Mouse (Mus musculus): ENCODE data around the gene Ugt1a8. TPM values are rescaled to one million over a fixed set of nuclear protein-coding genes. Genes with fewer than 3 reads are reported as not detected.

The Ugt1a8 gene
- total RNA-seq, 2 experiments from 2014 or later = not detected

GRCm38 (mm10) chr1:88231803-88232499 lies 144.3 kb downstream of the Ugt1a8 start:
- intact Hi-C loops (cut with DNase I) = no loop called here
- DNase-seq (ENCODE audit: low spot score) = no peak

DNA sequence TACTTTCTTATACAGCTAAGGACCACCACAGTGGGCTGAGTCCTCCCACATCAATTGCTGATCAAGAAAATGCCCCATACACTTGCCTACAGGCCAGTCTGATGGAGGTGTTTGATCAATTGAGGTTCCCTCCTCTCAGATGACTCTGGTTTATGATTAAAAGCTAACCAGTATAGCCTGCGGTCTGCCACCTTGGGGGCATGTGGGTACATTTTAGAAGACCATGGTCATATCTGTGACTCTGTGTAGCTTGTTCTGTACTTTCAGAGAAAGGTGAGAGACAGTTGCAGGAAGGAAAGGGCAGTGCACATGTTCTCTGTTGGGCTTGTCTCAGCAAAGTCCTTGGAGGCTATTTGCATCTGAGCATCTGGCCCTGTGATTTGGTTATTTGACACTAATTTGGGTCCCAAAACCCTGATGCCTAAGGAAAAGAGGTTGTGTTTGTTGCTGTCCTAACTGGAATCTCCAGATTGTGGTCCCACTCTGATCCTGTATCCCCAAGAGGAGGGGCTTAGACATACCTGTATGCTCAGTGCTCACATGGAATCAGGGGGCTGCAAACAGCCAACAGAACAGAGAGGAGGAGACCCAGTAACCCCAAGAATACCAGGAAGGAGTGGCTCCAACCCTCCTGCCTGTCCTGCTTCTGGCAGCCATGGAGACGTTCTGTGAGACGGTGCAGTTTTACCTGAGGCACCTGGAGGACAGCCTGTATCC lies 145.2 kb downstream of the Ugt1a8 start:
- no peak for DNase-seq (ENCODE audit: low spot score)
- intact Hi-C loops (cut with DNase I) = no loop called here

DNA sequence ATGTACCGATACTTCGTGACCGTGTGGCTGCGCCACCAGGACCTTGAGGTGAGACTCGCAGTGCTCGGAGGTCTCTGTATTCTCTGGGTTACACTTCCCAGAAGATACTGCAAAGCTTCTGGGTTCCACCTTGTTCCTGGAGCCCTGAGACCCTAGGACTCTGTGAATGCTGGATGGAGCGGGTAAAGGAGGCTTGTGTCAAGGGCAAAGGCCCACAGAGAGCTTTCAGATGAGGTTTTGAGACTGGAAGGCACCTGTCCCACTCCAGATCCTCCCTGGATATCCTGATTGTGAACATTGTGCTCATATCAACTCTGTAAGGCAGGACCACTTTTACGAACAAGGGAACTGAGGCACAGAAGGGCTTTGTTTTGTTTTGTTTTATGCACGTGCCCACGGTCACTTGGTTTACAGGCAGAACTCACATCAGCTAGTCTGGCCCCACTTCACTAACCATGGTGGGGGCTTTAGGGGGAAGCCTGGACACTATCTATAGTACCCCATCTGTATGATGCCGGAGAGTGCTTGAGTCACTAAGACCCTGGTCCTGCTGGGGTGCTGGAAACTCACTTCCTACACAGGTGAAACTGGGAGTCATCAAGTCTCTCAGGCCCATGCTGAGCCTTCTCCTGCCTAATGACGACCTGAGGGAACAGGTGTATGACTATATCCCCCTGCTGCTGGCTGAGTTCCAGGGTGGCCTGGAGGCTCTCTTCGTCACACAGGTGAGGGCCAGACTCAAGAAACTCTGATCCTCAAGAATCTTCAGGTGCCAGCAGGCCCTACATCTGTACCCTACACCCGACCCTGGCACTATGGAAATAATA lies 146.0 kb downstream of the Ugt1a8 start:
- intact Hi-C loops (cut with DNase I) = no loop called here
- no peak for DNase-seq (ENCODE audit: low spot score)

DNA sequence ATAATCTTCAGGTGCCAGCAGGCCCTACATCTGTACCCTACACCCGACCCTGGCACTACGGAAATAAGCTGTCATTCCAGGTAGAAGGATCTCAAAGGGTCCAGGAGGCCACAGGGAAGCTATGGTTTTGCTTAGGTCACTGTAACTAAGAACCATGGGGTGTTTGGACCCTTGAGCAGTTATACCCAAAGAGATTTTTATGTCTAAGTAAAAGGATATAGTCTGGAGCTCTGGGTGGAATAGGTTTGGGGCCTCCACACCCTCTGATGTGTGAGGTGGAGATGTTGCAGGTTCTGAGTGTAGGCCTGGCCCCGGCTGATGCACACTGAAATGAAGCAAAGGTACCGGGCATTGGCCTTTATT lies 146.6 kb downstream of the Ugt1a8 start:
- no peak for DNase-seq (ENCODE audit: low spot score)
- intact Hi-C loops (cut with DNase I) = no loop called here

DNA sequence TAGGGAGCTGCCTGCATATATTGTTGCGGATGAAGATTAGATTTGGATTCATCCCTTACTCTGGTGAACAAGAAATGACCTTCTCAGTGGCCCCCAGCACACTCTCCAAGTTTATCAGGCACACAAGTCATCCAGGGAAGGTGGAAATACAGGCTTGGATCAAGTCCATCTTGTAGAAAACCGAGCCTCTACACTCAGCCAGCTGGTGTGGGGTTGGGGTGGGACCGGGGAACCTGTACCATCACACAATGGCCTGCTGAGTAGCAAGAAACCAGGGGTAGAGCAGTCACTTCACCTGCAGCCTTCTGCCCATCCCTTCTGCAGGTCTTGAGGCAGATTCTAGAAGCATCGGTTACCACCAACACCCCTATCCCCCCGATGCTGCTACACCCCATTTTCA lies 147.0 kb downstream of the Ugt1a8 start:
- intact Hi-C loops (cut with DNase I) = no loop called here
- no peak for DNase-seq (ENCODE audit: low spot score)

DNA sequence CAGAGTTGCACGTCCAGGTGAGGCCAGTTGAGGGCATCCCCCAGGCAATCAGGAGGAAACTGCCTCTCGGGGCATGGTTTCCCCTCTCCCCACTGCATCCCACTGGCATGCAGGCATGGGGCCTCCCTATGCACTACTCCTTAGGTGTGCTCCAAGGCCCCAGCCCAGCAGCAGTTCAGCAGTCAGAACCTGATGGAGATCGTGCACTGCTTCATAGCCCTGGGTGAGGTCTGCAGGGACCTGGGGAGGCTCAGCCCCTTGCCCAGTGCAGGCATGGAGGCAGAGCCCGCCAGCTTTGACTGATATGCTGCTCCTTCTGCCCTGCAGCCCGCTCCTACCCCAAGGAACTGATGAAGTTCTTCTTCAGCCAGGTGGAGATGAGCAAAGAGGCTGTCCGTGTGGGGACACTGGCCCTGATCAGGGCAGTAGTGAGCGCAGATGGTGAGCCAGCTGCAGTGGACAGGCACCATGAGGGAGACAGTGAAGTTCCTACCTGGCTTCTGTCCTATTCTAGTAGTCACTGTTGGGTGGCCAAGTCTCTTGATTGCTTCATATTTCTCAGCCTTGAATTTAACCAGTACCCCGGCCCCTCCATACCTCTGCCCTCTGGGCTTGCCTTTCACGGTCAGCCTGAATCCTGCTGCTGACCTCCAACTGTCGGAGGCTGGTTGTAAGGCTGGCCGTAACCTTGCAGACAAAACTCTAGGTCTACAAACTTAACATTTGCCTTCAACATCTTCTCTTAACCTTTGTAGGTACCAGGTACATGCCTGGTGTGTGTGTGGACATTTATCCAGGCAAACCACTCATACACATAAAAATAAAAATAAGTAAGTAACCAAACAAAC lies 147.7 kb downstream of the Ugt1a8 start:
- DNase-seq (ENCODE audit: low spot score) = no peak

GRCm38 (mm10) chr1:88235894-88236415 lies 148.3 kb downstream of the Ugt1a8 start:
- intact Hi-C loops (cut with DNase I) = no loop called here

More for the DNA sequence above, 147.7 kb downstream of the Ugt1a8 start:
- intact Hi-C loops (cut with DNase I) = no loop called here

GRCm38 (mm10) chr1:88237311-88237710 lies 149.7 kb downstream of the Ugt1a8 start:
- intact Hi-C loops (cut with DNase I) = no loop called here
- no peak for DNase-seq (ENCODE audit: low spot score)

More at GRCm38 (mm10) chr1:88235894-88236415, 148.3 kb downstream of the Ugt1a8 start:
- DNase-seq (ENCODE audit: low spot score) = no peak

DNA sequence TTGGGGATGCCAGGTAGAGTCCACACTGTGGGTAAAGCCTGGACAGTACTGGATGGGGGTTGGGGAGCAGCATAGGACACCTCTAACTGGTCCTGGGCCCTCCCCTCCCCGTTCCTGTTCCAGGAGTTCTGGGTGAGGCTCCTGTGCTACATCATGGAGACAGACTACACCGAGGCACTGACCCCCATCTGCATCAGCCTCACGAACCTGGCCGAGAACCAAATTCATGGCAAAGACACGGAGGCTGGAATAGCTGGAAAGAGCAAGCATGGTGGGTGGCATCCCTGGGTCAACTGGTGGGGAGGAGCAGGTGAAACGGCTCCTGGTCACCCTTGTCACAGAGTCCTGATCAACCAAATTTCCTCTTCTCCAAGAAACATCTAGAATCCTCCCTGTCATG lies 151.2 kb downstream of the Ugt1a8 start:
- intact Hi-C loops (cut with DNase I) = no loop called here
- no peak for DNase-seq (ENCODE audit: low spot score)

GRCm38 (mm10) chr1:88240072-88240471 lies 152.5 kb downstream of the Ugt1a8 start:
- intact Hi-C loops (cut with DNase I) = no loop called here
- no peak for DNase-seq (ENCODE audit: low spot score)

- intact Hi-C loops (cut with DNase I) = no loop called here
- DNase-seq (ENCODE audit: low spot score) = no peak
Measured at GRCm38 (mm10) chr1:88240579-88240978, 153.0 kb downstream of the Ugt1a8 start.

- intact Hi-C loops (cut with DNase I) = no loop called here
- no peak for DNase-seq (ENCODE audit: low spot score)
Measured at GRCm38 (mm10) chr1:88243861-88244260, 156.2 kb downstream of the Ugt1a8 start.

GRCm38 (mm10) chr1:88245881-88246280 lies 158.3 kb downstream of the Ugt1a8 start:
- DNase-seq (ENCODE audit: low spot score) = no peak
- intact Hi-C loops (cut with DNase I) = no loop called here

GRCm38 (mm10) chr1:88246386-88246785 lies 158.8 kb downstream of the Ugt1a8 start:
- intact Hi-C loops (cut with DNase I) = no loop called here
- DNase-seq (ENCODE audit: low spot score) = no peak

GRCm38 (mm10) chr1:88247660-88248059 lies 160.0 kb downstream of the Ugt1a8 start:
- intact Hi-C loops (cut with DNase I) = no loop called here
- no peak for DNase-seq (ENCODE audit: low spot score)

- intact Hi-C loops (cut with DNase I) = no loop called here
- DNase-seq (ENCODE audit: low spot score) = no peak
Measured at GRCm38 (mm10) chr1:88248658-88249057, 161.0 kb downstream of the Ugt1a8 start.

GRCm38 (mm10) chr1:88249596-88249995 lies 162.0 kb downstream of the Ugt1a8 start:
- DNase-seq (ENCODE audit: low spot score) = no peak
- intact Hi-C loops (cut with DNase I) = no loop called here

- intact Hi-C loops (cut with DNase I) = no loop called here
- no peak for DNase-seq (ENCODE audit: low spot score)
Measured at GRCm38 (mm10) chr1:88250023-88250422, 162.4 kb downstream of the Ugt1a8 start.

DNA sequence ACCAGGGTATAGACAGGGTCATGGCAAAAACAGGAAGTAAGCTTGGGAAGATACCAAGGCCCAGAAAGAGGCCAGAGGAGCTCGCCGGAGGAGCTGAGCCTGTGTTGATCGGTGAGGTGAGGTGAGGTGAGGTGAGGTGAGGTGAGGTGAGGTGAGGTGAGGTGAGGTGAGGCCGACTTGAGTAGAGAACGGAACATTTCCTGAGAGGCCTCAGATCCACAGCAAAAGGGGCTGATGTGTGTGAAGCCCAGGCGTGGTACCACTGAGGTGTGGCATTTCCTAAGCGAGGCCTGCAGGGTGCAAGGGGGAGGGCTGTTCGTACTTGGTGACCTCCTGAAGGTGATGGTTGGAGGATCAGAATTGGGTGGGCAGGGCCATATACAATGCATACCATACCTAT lies 165.5 kb downstream of the Ugt1a8 start:
- intact Hi-C loops (cut with DNase I) = no loop called here
- DNase-seq (ENCODE audit: low spot score) = no peak

DNA sequence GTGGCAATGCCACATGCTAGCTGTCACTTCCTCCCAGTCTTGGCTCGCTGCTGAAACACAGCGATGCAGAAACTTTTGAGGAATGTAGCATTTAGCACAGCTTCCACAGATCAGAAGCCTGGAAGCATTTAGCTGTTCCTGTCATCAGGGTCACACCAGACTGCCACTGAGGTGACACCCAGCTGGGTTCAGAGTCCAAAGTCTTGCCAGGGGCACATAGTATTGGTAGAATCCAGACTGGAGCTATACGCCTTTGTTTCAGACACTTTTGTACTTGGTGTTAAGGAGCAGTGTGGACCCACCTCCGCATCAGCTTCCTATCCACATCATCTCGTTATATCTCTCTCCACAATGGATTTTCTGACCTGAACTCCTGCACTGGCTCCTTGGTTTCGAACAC lies 165.9 kb downstream of the Ugt1a8 start:
- intact Hi-C loops (cut with DNase I) = no loop called here
- DNase-seq (ENCODE audit: low spot score) = no peak
